Mouse (Mus musculus) telencephalon, adult 2 months (tissue): ENCODE results near the gene Polr1b.

ENCODE experiments used
- DNase-seq: peaks from one replicate; pipeline ENCODE4 v3.0.0-alpha.2; 2011; ENCODE audit warnings: low read depth, low spot score

Polr1b gene

DNA sequence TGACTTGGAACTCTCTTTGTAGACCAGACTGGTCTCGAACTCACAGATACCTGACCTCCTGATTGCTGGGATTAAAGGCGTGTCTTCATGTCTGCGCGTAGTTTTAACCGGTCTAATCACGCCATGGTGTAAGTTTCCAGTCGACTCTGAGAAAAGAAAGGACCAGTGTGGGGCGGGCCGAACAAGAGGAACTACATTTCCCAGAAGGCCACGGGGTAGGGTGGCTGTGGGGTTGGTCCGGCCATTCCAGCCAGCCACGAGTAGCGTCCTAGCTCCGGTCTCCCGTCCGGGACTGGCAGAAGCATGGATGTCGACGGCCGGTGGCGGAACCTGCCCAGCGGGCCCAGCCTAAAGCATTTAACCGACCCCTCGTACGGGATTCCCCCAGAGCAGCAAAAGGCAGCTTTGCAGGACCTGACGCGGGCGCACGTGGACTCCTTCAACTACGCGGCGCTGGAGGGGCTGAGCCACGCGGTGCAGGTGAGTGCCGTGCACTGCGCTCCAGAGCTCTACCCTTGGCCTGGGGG lies at the start of gene Polr1b:
Gene Polr1b (plus strand): TSS at position 212 of the 527 bp plus-strand sequence.
- DNase-seq: peak; percentile 94

DNA sequence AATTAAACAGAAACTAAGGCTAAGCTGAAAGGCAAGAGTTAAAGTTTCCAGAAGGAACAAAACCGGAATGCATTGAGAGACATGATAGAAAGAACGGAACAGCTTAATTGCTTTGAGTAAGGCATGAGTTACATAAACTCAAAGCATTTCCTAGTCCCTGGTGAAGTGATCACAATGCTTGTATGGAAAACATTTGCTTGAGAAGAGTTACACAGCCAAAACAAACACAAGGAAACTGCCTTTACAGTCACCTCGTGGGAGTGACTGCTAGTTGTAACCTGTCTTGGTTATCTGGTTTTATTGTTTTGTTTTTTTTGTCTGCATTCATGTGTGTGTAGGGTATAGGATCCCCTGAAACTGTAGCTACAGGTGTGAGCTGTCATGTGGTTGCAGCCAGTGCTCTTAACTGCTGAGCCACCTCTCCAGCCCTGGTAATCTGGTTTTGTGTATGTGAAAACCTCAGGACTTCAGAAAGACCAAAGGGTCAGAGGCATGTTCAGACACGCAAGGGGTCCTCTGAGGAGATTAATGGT lies 48.3 kb upstream of the Polr1b start:
- DNase-seq: no peak

DNA sequence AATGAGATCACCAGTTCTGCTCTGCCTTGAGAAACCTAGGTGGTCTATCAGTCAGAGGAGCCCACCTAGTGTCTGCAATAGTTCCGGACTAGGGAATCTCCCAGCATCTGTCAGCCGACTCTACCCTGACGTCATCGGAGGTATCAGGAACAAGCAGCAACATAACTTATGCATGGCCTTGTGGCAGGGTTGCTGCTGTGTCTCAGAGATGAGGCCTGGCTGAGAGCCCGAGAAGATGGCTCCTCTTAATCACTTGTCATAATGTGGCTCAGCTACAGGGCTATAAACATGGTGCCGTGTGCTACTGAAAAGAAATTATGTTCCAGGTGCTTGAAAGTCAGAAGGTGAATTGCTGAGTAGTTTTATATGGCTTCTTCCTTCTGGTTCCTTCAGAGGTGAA lies 45.1 kb upstream of the Polr1b start:
- no peak for DNase-seq

- no peak for DNase-seq
Measured at GRCm38 (mm10) chr2:129056597-129056996, 44.2 kb upstream of the Polr1b start.

GRCm38 (mm10) chr2:129057256-129057655 lies 43.5 kb upstream of the Polr1b start:
- DNase-seq: no peak

GRCm38 (mm10) chr2:129057920-129058361 lies 42.9 kb upstream of the Polr1b start:
- DNase-seq: no peak

DNA sequence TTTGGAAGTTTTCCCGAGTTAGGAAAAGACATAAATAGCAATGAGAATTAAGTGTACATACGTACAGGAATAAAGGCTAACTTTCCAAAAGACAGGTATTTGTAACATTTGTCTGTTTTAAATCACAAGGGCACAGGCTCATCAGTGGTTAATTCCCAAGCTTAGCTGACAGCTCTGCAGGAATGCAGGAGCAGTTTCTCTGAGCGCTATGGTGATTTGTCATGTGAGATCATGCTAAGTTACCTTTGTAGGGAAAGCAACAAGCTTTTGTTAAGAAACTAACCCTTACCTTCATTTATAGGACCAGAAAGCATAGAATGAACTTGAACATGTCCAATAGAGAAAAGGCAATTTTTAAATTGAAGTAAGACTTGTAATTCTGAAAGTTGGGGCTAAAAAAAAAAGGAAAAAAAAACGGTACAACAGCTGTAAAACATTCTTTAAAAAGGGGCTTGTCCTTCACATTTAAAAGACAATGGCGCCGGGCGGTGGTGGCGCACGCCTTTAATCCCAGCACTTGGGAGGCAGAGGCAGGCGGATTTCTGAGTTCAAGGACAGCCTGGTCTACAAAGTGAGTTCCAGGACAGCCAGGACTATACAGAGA lies 39.2 kb upstream of the Polr1b start:
- DNase-seq: no peak

DNA sequence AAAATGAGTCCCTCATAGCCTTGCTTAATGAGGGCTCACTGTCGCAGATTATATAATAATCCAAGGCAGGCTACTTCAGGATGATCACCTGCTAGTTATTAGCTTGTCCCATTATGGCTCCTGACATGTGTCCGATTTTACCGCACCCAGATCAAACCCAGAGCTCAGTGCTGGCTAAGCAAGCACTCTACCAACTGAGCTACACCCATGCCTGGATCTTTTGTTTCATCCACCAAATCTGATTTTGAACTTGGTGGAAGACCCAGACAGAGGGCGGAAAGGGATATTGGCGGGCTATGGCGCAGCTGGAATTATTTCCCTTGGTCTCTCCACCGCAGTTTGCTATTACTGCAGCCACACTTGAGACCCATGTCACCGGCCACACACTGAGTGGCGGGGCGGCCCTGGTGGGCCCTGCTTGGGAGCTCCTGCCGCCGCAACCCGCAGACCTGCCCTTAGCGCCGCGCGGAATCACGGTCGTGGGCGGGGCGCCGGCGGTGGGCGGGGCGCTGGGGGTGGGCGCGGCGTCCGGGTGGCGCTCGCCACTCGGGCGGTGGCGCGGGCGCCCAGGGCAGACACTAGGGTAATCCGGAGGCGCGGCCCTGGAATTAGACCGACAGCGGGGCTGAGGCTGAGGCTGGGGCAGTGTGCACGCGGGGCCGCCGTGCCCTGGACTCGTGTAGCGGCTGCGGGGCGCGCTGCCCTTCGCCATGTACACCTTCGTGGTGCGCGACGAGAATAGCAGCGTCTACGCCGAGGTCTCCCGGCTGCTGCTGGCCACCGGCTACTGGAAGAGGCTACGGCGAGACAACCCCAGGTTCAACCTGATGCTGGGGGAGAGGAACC lies 35.1 kb upstream of the Polr1b start, which contains the start of gene Ttl:
Gene Ttl (plus strand): TSS at position 506 of the 846 bp plus-strand sequence.
- DNase-seq: no peak

DNA sequence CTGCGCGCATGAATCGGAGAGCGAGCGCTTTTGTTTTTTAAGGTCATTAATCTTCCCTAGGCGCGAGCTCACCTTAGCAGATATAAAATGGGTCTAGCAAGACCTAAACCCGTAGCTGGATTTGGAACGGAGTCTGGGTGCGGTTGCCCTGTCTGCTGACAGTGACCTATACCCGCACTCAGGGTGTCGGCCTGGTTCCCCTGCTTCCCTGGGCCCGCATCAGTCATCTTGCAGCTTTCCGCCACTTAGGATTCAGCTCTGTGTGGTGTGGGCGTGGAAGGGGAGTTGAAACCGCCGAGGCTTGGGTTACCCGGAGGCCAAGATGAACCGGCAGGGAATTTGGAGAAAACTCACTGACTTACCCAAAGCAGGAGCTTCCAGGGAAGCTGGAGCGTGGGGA lies 34.5 kb upstream of the Polr1b start:
- no peak for DNase-seq

- no peak for DNase-seq
Measured at GRCm38 (mm10) chr2:129070296-129070695, 30.5 kb upstream of the Polr1b start.

DNA sequence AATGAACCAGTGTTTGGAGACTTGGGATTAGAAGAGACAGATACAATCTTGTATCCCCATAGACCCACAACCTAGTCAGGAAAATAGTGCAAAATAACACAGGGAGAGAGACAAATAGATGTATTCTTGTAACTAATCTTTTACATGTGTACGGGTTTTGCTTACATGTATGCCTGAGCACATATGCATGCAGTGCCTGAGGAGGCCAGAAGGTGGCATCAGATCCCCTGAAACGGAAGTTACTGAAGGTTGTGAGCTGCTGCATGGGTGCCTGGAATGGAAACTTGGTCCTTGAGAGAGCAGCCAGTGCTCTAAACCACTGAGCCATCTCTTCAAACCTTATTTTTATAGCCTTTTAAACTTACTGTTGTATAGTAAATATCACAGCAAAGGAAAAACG lies 22.5 kb upstream of the Polr1b start:
- DNase-seq: no peak

DNA sequence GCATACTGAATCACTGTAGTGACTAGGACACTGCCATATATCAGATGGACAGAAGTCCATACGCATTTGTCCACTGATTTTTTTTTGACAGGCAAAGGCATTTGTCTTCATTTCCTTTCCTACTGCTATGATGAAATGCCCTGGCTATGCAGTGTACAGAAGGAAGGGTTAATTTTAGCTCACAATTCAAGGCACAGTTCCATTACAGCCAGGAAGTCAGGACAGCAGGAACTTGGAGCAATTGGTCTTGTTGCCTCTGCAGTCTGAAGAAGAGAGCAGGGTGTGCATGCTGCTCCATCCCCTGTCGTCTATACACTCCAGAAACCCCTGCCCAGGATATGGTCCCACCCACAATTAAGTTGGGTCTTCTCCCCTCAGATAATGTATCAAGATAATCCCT lies 21.6 kb upstream of the Polr1b start:
- DNase-seq: no peak

DNA sequence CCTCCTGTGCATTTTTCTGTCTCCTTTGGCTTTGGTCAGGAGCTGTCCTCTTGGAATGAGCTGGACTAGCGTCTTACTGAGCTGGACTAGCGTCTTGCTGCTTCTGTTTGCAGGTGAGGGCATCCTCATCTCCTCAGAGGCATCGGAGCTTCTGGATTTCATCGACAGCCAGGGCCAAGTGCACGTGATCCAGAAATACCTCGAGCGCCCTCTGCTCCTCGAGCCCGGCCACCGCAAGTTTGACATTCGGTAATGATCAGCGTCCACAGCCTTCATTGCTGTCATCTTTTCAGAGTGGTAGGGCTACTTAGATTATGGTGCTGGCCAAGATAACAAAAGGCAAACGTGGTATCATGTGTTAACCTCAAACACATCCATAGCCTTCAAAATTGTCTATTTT lies 19.7 kb upstream of the Polr1b start:
- DNase-seq: no peak

GRCm38 (mm10) chr2:129083514-129083913 lies 17.3 kb upstream of the Polr1b start:
- DNase-seq: no peak

DNA sequence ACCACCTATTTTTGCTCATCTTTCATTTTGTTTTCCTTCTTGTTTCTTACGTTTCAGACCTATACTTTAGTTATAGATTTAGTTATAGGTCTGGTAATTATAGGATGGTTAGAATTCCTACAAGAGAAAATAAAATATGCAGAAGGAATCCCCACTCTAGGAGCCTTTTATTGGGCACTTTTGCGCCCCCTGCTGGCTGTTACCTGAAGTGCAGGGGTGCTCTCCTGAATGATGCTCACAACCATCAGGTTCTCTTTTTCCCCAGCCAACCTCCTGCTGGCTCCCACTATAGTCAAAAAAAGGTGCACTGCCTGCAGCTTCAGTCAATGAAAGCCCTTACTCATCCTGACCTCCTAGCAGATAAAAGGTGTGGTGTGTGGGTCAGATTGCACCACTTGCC lies 15.8 kb upstream of the Polr1b start:
- no peak for DNase-seq

DNA sequence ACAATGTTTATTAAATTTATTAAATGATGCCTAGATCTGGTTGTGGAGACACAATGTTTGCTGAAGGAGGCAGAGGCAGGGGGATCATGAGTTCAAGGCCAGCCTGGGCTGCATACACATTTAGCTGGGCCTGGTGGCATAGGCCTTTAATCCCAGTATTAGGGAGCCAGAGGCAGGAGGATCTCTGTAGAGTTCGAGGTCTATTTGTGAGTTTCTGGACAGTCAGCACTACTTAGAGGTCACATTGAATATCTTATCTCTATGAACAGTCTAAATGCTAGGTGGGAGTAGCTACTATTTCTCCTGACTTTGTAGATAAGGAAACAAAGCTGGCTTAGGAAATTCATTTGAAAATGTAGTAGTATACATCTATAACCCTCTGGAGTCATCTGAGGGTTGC lies 13.3 kb upstream of the Polr1b start:
- DNase-seq: no peak

DNA sequence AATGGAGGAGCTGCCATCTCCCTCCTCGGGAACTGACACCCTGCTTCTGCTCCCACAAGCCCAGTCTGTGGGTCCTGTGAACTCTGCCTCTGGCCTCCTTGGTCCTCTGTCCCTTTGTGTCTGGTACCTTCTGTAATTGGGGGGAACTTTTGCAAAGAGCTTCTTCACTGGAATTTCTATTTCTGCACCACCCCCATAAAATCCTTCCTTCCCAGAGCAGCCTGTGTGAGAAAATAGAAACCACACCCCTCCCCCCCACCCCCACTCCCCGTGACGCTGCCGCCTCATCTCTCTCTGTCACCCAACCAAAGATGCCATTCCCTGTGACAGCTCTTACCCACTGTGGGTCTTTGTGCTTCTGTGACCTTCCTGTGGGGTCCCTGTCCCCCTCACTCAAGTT lies 10.4 kb upstream of the Polr1b start:
- DNase-seq: peak; percentile 55

GRCm38 (mm10) chr2:129092810-129093209 lies 8.0 kb upstream of the Polr1b start:
- peak; percentile 49 for DNase-seq

DNA sequence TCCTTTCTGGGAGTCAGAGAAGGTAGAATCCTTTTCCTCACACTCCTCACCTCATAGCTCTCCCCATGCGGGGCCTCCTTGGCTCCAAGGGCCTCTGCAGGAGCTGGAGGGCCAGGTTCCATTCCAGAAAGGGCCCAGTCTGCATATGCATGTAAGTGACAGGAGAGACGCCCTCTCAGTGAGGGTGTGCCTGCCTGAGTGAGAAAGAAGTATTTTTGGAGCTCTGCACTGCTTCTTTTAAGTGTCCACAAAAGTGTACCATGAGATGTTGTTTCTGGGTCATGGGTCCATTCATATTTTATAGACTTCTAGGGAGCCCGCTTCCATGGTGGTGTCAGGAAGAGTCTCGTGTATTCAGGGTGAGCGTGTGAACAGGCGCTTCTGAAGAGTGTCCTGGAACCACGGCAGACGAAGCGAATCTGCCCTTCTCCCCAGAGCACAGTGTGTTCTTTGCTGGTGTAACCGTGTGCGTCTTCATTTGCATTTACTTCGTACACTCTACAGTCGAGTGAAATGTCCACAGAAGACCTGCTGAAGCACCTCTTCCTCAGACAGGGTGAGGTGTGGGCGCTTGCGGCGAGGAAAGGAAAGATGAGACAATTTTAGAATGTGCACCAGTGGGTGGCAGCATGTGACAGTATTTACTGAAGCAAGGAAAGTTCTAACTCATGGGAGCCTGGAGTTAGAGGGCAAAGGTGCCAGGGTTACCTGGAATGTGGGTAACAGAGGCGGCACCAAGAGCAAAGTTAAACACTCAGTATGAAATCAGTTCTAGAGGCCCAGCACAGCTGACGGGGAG lies 6.7 kb upstream of the Polr1b start:
- peak; percentile 57 for DNase-seq

DNA sequence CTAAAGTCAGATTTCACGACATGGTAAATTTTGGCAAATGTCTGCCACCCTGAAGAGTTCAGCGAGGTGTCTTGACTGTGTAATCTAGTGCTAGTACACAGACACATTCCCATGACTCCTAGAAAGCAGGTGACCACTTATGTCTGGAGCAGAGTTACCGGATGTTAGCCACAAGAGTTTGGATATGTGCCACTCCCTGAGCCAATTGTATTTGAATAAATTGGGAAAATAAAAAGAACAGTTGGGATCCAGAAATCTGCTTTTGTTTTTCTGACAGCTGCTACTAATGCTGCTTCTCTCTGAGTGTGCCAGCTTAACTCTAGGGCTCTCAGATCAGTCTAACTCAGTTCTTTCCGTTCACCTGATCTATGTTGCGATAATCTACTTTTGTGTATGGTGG lies 12.1 kb downstream of the Polr1b start:
- DNase-seq: no peak

DNA sequence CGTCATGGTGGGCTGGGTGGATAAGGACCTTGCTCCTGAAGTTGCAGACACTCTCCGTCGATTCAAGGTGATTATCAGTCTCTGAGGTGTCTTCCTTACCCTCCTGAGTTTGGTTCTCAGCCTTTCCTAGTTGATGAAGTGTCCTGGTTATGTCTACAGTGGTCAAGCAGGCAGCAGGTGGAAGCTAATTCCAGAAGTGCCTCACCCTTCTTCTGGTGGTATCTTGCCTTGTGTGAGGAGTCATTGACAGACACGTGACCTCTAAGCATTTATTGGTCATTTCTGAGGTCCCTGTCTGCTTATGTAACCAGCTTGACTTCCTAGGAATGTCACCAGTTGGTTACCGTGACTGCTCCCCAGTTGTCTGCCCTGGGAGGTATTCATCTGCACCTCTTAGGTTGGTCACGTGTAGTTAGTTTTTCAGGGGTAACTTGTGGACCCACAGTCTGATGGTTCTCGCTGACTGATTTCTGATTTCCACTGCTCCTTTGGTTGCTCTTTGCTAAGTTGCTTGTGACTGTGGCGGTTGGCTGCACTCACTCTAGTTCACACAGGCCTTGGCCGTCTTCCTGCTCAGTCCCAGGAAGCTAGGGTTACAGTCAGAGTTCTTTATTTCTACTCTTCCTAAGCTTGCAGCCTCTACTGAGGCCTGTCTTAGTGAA lies 15.0 kb downstream of the Polr1b start:
- no peak for DNase-seq
